Mouse (Mus musculus) induced T-regulatory cell, adult 2 months (primary cell): ENCODE data around the gene C1qa.

Experiments used
- DNase-seq: peaks from one replicate; pipeline ENCODE4 v3.0.0-alpha.2; 2012; ENCODE audit warnings: low read depth

Gene C1qa

DNA sequence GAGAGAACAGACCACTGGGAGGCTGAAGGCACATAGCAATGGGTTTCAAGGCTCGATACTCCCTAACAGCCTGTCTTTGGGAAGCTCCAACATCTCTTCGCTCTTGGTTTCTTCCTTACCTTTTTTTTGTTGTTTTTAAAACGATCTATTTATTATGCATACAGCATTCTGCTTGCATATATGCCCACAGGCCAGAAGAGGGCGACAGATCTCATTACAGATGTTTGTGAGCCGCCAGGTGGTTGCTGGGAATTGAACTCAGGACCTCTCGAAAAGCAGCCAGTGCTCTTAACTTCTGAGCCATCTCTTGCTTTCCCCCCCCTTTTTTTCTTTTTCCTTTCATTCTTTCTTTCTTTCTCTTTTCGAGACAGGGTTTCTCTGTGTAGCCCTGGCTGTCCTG, 551 bp upstream of the C1qa start:
- DNase-seq: peak; percentile 22

GRCm38 (mm10) chr4:136898084-136898598, 462 bp downstream of the C1qa start:
- DNase-seq: no peak

DNA sequence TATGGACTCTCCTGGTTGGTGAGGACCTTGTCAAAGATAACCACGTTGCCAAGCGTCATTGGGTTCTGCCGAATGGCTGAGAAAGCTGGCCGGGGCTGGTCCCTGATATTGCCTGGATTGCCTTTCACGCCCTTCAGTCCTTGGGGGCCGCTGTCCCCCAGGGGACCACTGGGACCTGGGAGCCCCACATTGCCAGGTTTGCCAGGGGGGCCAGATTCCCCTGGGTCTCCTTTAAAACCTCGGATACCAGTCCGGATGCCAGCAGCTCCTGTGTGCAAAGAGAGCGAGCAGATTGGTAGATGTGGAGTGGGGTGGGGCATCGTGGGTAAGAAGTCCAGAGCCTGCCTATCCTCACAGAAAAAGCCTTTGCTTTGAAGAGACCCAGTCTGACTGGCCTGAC, 2.1 kb downstream of the C1qa start:
- no peak for DNase-seq

- DNase-seq: no peak
Observed at GRCm38 (mm10) chr4:136895861-136896260, 2.7 kb downstream of the C1qa start.

DNA sequence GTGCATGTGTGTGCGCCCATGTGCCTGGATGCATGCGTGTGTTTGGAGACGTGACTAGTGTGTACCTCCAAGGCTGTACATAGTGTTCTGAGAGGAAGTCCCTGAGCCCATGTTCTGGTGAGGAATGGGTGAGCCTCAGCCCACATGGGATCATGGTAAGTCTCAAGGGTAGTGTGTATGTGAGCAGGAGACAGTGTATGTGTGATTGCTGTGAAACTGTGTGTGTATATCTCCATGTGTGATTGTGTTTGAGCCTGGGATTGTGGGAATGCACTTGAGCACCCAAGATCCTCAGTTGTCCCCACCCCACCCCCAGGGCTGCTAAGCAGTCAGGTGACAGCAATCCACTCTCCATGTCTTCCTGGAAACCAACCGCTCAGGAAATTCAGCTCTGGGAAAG, 3.8 kb downstream of the C1qa start:
- no peak for DNase-seq

GRCm38 (mm10) chr4:136893691-136894543, 4.7 kb downstream of the C1qa start:
- no peak for DNase-seq

- no peak for DNase-seq
Observed at GRCm38 (mm10) chr4:136892811-136893210, 5.8 kb downstream of the C1qa start, which contains the start of gene C1qc. C1qc (minus strand) TSS chr4:136893065.

DNA sequence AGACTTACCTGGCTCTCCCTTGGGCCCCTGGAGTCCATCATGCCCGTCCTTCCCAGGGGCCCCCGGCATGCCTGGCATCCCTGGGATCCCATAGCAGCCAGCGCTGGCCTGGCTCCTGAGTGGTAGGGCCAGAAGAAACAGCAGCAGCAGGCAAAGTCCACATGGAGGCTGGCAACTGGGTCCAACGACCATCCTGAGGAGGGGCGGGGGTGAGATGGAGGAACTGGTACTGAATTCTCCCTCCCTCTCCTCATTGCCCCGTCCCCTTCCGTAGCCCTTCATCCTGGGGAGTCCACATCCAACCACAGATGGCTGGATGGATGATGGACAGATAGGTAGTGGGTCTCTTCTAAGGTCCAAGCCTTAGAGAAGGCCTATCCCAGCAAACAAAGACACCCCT, 6.2 kb downstream of the C1qa start:
- no peak for DNase-seq

DNA sequence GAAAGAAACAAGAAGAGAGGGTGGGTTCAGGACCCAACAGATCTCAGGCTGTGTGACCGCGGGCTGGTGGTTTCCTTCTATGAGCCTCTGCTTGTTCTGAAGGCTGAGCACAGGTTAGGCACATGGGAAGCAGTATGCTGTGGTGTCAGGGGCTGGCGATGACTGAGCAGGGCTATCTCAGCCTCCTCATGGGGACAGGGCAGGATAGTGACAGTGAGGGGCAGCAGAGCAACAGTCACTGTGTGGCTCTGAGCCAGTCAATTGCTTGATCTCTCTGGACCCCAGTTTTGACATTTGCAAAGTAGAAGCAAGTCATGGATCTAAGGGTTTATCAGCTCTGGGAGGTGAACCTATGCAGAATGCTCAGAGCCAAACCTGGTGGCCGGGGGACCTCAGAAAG, 7.5 kb downstream of the C1qa start:
- DNase-seq: no peak

- DNase-seq: no peak
Observed at GRCm38 (mm10) chr4:136889981-136890380, 8.6 kb downstream of the C1qa start.

DNA sequence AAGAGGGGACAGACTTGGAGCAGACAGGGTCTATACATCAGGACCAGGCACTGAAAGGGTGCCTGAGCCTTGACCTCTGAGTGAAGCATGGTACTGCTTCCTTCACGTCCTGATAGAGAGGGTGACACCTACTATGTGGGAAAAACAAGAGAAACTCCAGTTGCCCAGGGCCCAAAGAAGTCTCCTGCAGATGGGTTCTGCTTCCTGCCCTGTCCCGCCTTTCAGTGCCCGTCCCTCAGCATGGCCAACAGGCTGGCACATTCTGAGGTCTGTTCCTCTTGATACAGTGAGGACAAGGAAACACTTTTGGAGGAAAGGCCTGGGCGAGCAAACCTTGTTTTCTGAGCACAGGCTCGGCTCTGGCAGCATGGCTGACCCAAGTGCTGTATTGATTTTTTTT, 10.9 kb downstream of the C1qa start:
- DNase-seq: no peak

GRCm38 (mm10) chr4:136886101-136886500, 12.5 kb downstream of the C1qa start, which contains the start of gene C1qb:
C1qb (minus strand) TSS chr4:136886187.
- DNase-seq: no peak

- DNase-seq: peak; percentile 17
Observed at GRCm38 (mm10) chr4:136878601-136879000, 20.0 kb downstream of the C1qa start.

- no peak for DNase-seq
Observed at GRCm38 (mm10) chr4:136878171-136878570, 20.4 kb downstream of the C1qa start.

- DNase-seq: peak; percentile 11
Observed at GRCm38 (mm10) chr4:136876971-136877370, 21.6 kb downstream of the C1qa start.

- DNase-seq: no peak
Observed at GRCm38 (mm10) chr4:136875012-136875411, 23.6 kb downstream of the C1qa start.

DNA sequence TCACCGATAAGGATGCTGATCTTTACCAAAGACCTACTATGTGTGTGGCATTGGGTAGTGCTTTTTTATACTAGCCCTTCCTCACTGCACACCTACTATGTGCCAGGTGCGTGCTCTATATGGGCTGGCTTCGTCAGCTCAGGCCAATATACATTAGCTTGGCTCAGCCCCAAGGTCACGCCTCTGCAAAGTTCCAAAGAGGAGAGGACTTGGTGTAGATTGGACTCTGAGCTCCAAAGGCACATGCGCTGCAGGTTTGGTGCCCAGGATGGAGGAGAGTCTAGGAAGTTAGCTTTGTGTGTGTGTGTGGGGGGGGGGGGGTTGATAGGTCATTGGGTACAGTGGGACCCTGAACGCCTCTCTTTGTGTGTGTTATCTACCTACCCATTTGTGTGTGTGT, 30.2 kb downstream of the C1qa start:
- DNase-seq: no peak

DNA sequence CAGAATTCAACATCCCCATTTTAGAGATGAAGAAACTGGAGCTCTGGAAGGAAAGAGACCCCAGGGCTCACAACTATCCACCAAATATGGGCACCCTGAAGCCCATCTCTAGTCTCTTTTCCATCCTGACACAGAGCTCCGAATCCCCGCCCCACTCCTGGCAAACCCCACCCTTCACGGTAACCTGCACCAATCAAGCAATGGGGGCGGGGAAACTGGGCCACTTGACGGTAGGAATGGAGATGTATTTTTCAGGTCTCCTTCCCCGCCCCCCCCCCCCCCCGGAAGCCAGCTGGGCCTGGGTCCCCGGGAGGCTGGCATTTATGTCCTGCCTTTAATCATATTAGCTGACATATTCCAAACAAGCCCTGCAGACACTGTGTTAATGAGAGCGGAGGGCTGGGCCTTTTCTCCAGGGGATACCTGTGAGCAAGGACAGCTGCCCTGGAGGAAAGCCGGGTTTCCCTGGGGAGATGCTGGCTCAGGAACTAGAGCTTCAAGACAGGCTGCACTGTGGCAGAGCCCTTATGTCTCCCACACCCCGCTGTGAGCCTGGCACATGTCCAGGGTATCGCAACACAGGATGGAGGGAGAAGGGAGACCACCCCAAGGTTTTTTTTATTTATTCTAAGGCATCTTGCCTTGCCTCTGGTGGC, 30.8 kb downstream of the C1qa start:
- no peak for DNase-seq

DNA sequence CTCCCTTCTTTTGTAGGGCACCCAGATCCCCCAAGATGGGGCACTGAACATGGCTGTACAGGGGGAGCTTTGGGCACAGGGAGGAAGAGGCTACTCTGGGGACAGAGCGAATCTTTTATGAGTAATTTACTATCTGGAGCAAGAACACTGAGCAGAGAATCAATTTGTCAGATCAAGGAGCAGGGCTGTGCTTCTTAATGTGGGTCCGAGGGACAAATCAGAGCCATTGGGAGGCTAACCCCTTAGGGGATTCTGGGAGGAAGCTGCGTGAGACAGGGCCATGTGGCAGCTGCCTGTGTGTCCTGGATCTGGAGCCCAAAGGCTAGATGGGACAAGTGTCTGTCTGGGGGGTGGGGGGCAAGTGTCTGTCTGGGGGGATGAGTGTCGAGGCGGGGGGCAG, 33.1 kb downstream of the C1qa start:
- no peak for DNase-seq

- no peak for DNase-seq
Observed at GRCm38 (mm10) chr4:136864751-136865470, 33.7 kb downstream of the C1qa start.

DNA sequence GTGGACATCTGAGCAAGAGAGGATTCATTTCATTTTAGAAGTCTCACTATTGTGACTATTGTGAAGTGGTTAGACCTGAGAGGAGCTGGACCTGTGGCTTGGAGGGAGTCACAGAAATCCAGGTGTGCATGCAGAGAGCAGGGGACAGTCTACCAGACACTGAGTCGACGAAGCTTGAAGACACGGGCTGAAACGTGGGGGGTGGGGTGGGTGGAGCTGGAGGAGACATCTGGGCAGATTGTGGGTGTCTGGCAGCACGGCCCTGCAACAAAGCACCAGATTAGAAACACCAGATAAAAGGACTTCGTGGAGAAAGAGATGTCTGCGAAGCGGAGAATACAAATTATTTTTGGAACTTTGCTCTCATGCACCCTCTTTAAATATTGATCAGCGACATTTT, 35.1 kb downstream of the C1qa start:
- DNase-seq: no peak

DNA sequence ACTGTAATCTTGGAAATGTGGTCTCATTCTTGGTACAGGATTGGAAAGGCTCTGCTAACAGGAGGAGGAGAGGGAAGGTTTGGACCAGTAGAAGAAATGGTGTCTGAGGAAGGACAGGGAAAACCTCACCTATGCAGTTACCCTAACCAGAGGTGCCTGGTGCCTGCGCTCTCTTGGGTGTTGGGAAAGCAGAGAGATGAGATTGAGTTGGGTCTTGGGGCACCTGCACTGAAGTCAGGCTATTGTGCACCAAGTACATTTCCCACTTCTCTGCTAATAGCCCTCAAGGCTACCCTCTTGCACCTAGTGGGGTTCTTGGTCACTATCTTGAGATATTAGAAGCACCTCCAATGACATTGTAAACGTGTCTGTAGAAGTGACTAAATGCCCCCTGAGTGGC, 36.2 kb downstream of the C1qa start:
- DNase-seq: no peak

DNA sequence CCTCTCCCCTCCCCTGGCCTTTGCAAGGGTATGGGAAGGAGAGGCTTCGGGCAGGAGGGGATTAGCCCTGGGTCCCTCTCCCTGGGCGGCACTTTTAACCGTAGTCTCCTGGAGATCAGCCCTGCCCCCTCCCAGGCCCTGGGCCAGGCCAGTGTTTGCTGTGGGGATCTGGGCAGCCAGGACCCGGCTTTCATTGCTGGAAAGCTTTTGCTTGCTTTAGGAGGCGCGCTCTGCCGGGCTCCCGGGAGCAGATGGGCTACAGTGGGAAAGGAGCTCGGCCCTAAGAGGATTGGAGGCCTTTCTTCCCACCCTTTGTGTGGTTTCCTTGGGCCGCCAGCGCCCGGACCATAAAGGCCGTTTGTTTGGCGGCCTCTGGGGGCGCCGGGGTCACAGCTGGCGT, 36.8 kb downstream of the C1qa start:
- DNase-seq: no peak
